Mouse (Mus musculus) lung, embryonic 15.5 days (tissue): Measurements from ENCODE around the gene Gnaz. TPM values are rescaled to one million over a fixed set of nuclear protein-coding genes. Genes with fewer than 3 reads are reported as not detected.
A peak's percentile ranks its signal among the peaks of the same experiment; 100 is the strongest.

Experiments
- ATAC-seq: fragments of 200-750 bp; cut with Nextera tagmentation; 2 replicates; pipeline ENCODE4 v1.8.0; 2017; ENCODE audit warnings: moderate number of reproducible peaks, borderline replicate concordance; ENCODE audit not compliant: low FRiP score, low TSS enrichment; ENCODE audit errors: extremely low read depth
- H3K27ac ChIP-seq: fragments of 300-500 bp; sonication (generic); 2 replicates; pipeline ENCODE4 v1.5.1; 2015; ENCODE audit warnings: moderate library complexity, mild to moderate bottlenecking, inconsistent platforms
- H3K27me3 ChIP-seq: fragments of 300-500 bp; sonication (generic); 2 replicates; pipeline ENCODE4 v1.6.1; 2015; ENCODE audit warnings: inconsistent platforms
- H3K36me3 ChIP-seq: fragments of 300-500 bp; sonication (generic); 2 replicates; pipeline ENCODE4 v1.6.1; 2015; ENCODE audit warnings: inconsistent platforms
- H3K4me1 ChIP-seq: fragments of 300-500 bp; sonication (generic); 2 replicates; pipeline ENCODE4 v1.6.1; 2015; ENCODE audit warnings: inconsistent platforms
- H3K4me2 ChIP-seq: fragments of 300-500 bp; sonication (generic); 2 replicates; pipeline ENCODE4 v1.6.1; 2015; ENCODE audit warnings: inconsistent platforms, mild to moderate bottlenecking, moderate library complexity
- H3K4me3 ChIP-seq: fragments of 300-500 bp; sonication (generic); 2 replicates; pipeline ENCODE4 v1.5.1; 2015; ENCODE audit warnings: mild to moderate bottlenecking, inconsistent platforms
- H3K9ac ChIP-seq: fragments of 300-500 bp; sonication (generic); 2 replicates; pipeline ENCODE4 v1.6.1; 2015; ENCODE audit warnings: inconsistent platforms
- H3K9me3 ChIP-seq: fragments of 300-500 bp; sonication (generic); 2 replicates; pipeline ENCODE4 v1.6.1; 2016; ENCODE audit warnings: inconsistent platforms
- WGBS: fragments of 180-500 bp; shearing (Covaris S2); methylation state at CpG from one replicate; pipeline ENCODE4 v1.1.7; 2015; 5-methylcytosine and 5-hydroxymethylcytosine counted together
- polyA plus RNA-seq: library from polyadenylated mRNA; unstranded; fragments of >200 nt; fragmentation: Nextera tagmentation; extraction: Ambion mirVana; gene quantifications from 2 replicates; pipeline ENCODE4 v1.2.1, GENCODE M21; 2015

Gnaz gene
- polyA plus RNA-seq, 1 experiment from 2014 or later = 3.0 TPM

DNA sequence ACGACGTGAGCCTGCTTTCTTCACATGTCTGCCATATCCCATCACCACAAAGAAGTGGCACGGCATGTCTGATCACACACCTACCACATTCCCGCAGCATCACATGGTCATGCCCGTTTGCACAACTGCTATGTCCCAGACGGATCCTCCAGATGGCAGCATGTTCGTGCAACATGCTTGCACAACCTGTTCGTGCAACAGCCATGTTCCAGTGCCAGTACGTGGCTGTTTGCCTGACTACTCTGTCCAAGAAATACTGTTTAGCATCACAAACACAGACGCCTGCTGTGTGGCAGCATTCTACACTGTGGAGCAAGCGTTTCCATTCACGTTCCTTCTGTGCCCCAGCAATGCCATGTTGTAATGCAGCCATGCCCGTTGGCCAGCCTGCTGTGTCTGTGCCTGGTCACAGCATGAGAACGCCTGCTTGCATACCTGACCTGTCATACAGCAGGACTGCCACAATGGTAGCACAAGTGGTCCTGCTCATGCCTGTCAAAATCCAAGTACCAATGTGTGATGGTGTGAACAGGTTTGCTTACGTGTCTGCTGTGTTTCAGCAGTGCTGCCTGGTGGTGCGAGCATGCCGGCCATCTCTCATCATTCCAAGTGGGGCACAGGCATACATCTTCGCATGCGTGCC, 33.3 kb upstream of the Gnaz start:
- H3K4me1 ChIP-seq = no peaks in the 10 kb centered on the region
- H3K9me3 ChIP-seq = no peaks in the 10 kb centered on the region
- no peak overlapping the region for H3K4me3 ChIP-seq
- ATAC-seq = no peak
- H3K27me3 ChIP-seq = no peaks in the 10 kb centered on the region
- no peak overlapping the region for H3K27ac ChIP-seq
- no peak overlapping the region for H3K9ac ChIP-seq
- no peak overlapping the region for H3K4me2 ChIP-seq
- 79% methylated on average over 19 of the region's 19 CpGs for WGBS
- H3K36me3 ChIP-seq = no peaks in the 10 kb centered on the region

DNA sequence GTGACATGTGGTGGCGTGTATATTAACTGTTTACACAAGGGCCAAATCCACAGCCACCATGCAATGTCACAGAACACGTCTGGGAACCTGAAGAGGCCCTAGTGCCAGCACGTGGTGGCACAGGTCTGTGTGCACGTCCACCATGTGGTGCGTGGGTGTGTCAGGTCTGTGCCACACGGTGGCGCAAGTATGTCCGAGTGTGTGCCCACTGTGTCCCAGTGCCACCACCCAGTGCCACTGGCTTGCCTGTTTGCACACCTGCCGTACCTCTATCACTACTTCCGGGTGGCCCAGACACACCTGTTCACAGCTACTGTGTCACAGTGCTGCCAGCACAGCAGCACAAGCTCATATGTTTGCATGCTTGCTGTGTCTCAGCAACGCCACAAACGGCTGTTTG, 32.5 kb upstream of the Gnaz start:
- Histone ChIP-seq H3K4me3 (no peak overlapping the region), H3K36me3 (no peaks in the 10 kb centered on the region), H3K4me2 (no peak overlapping the region), H3K4me1 (no peaks in the 10 kb centered on the region), H3K27ac (no peak overlapping the region), H3K9ac (no peak overlapping the region), H3K27me3 (no peaks in the 10 kb centered on the region), H3K9me3 (no peaks in the 10 kb centered on the region)
- no peak for ATAC-seq
- 73% methylated on average over 12 of the region's 12 CpGs for WGBS

- Histone ChIP-seq H3K9ac (no peak overlapping the region), H3K4me3 (no peak overlapping the region), H3K4me2 (no peak overlapping the region), H3K4me1 (no peaks in the 10 kb centered on the region), H3K36me3 (no peaks in the 10 kb centered on the region), H3K9me3 (no peaks in the 10 kb centered on the region), H3K27me3 (no peaks in the 10 kb centered on the region), H3K27ac (no peak overlapping the region)
- ATAC-seq = no peak
- WGBS = 20% methylated on average over 6 of the region's 6 CpGs
Observed at GRCm38 (mm10) chr10:74935016-74935415, 32.0 kb upstream of the Gnaz start.

DNA sequence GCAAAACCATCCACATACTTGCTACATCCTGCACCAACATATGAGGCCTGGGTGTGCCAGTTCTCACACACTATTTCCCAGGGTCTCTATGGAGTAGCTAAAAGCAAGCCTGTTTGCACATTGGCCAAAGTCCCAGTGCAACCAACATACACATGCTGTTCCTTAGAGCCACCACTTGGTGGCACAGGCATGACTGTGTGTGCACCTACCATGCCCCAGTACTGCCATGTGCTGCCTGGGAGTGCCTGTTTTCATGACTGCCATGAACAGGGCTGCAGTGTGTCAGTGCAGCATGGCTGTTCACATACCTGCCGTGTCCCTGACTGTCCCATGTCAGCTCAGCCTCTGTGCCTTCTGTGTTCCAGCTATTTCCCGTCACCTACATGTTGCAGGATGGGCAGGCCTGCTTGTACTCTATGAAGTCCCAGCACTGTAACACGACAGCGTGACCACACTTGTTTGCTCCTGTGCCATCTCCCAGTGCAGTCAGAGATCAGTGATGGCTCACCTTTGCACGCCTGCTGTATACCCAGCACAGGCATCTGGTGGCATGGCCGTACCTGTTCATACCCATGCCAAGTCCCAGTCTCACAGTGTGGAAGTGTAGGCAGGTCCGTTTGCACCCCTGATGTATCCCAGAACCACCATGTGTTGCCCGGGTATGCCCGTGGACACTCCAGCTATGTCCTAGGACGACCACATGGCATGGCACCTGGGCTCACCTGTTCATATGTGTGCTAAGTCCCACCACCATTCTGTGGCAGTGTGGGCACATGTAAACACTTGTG, 29.8 kb upstream of the Gnaz start:
- Histone ChIP-seq H3K4me2 (no peak overlapping the region), H3K4me3 (no peak overlapping the region), H3K9me3 (no peaks in the 10 kb centered on the region), H3K9ac (no peak overlapping the region), H3K27me3 (no peaks in the 10 kb centered on the region), H3K36me3 (no peaks in the 10 kb centered on the region), H3K27ac (no peak overlapping the region), H3K4me1 (no peaks in the 10 kb centered on the region)
- ATAC-seq = peak; percentile 43; the same call in 1 of the 2 replicates
- WGBS = 74% methylated on average over 10 of the region's 10 CpGs

DNA sequence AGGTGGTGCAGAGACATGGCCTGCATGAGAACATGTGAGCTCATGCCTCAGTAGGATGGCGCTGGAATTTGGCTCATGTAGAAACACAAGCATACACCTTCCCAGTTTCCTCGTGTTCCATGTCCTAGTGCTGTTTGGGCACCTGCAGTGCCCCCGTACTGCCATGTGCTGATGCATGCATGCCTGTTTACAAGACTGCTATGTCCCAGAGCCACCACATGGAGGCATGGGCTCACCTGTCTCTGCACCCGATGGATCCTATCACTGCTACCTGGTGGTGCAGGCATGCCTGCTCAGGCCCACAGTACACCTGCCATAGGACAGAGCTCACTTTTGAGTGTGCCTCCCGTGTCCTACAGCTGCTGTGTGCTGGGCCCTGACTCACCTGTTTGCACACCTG, 28.6 kb upstream of the Gnaz start:
- Histone ChIP-seq H3K36me3 (no peaks in the 10 kb centered on the region), H3K9ac (no peak overlapping the region), H3K9me3 (no peaks in the 10 kb centered on the region), H3K4me3 (no peak overlapping the region), H3K4me2 (no peak overlapping the region), H3K27me3 (no peaks in the 10 kb centered on the region), H3K4me1 (no peaks in the 10 kb centered on the region), H3K27ac (no peak overlapping the region)
- 57% methylated on average over 5 of the region's 5 CpGs for WGBS
- ATAC-seq = no peak

GRCm38 (mm10) chr10:74939300-74939699, 27.7 kb upstream of the Gnaz start:
- WGBS = 54% methylated on average over 3 of the region's 3 CpGs

GRCm38 (mm10) chr10:74940795-74941194, 26.2 kb upstream of the Gnaz start:
- no peaks in the 10 kb centered on the region for H3K4me1 ChIP-seq
- ATAC-seq = no peak
- WGBS = 100% methylated on average over 1 of the region's 1 CpGs

More at GRCm38 (mm10) chr10:74939300-74939699, 27.7 kb upstream of the Gnaz start:
- ATAC-seq = no peak
- Histone ChIP-seq H3K9me3 (no peaks in the 10 kb centered on the region), H3K4me1 (no peaks in the 10 kb centered on the region), H3K4me2 (no peak overlapping the region), H3K27me3 (no peaks in the 10 kb centered on the region), H3K27ac (no peak overlapping the region), H3K9ac (no peak overlapping the region), H3K4me3 (no peak overlapping the region), H3K36me3 (no peaks in the 10 kb centered on the region)

GRCm38 (mm10) chr10:74952830-74953443, 14.0 kb upstream of the Gnaz start:
- H3K9ac ChIP-seq = no peak overlapping the region
- H3K9me3 ChIP-seq = no peaks in the 10 kb centered on the region
- no peaks in the 10 kb centered on the region for H3K36me3 ChIP-seq
- no peaks in the 10 kb centered on the region for H3K4me1 ChIP-seq
- no peak overlapping the region for H3K4me3 ChIP-seq
- H3K27ac ChIP-seq = no peak overlapping the region
- no peak overlapping the region for H3K4me2 ChIP-seq
- ATAC-seq = no peak
- no peaks in the 10 kb centered on the region for H3K27me3 ChIP-seq
- 53% methylated on average over 9 of the region's 9 CpGs for WGBS

More at GRCm38 (mm10) chr10:74940795-74941194, 26.2 kb upstream of the Gnaz start:
- no peak overlapping the region for H3K27ac ChIP-seq
- no peak overlapping the region for H3K4me2 ChIP-seq
- no peak overlapping the region for H3K4me3 ChIP-seq
- H3K36me3 ChIP-seq = no peaks in the 10 kb centered on the region
- no peak overlapping the region for H3K9ac ChIP-seq
- no peaks in the 10 kb centered on the region for H3K27me3 ChIP-seq
- no peaks in the 10 kb centered on the region for H3K9me3 ChIP-seq

DNA sequence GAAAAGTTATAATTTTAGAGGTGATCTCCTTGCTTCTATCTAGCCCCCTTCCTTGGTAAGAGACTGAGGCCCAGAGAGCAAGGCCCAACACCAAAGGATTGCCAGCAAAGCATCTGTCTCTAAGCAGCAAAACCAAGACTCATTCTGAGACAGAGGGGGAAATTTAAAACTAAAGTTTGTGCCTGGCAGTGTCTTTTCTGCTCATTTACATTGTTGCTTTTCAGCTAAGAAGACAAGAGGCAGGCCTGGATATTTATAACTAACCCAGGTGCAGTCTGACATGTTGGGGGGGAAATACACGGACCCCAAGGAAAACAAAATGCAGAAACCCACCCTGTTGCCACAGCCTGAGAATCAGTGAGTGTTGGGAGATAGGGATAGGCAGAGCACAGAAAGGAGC, 2.6 kb upstream of the Gnaz start:
- Histone ChIP-seq H3K4me3 (no peak overlapping the region), H3K9ac (no peak overlapping the region), H3K27me3 (peaks cover 34% of the 10 kb centered on the region), H3K4me2 (no peak overlapping the region), H3K9me3 (no peaks in the 10 kb centered on the region), H3K27ac (no peak overlapping the region), H3K4me1 (peaks cover 12% of the 10 kb centered on the region), H3K36me3 (no peaks in the 10 kb centered on the region)
- WGBS = 55% methylated on average over 1 of the region's 1 CpGs
- ATAC-seq = no peak

DNA sequence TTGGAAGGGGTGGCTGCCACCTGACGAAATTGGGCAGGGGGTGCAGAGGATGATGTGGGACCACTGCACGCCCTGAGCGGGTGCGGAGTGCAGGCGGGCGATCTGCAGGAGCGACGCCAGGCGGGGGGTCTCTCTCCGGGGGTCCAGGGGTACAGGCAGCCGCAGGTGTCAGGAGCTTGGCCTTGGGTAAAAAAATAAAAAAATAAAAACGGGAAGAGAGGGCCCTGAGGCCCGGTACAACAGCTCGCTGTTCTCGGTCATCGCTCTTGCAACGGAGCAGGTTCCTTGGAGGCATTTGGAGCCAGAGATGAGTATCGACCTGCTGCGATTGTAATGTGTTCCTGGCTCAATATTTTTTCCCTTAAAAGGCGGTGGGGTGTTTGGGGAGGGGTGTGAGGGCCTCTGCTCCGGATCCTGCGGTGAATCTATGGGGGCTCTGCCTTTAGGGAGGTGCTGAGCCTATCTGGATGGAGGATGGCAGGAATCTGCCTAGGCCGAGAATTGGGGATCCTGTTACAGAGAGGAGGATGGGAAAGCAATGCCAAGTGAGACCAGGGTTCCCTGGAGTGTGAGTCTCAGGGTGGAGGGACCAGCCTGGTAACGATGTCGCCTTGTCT, 782 bp downstream of the Gnaz start:
- Histone ChIP-seq H3K27ac (no peak overlapping the region), H3K4me2 (peak overlapping the region; percentile 98), H3K27me3 (peaks cover 35% of the 10 kb centered on the region), H3K4me1 (peaks cover 12% of the 10 kb centered on the region), H3K9me3 (no peaks in the 10 kb centered on the region), H3K4me3 (peak overlapping the region; percentile 69), H3K36me3 (no peaks in the 10 kb centered on the region), H3K9ac (peak overlapping the region; percentile 39)
- WGBS = 5% methylated on average over 25 of the region's 25 CpGs
- peak; percentile 7; the same call in 1 of the 2 replicates for ATAC-seq

DNA sequence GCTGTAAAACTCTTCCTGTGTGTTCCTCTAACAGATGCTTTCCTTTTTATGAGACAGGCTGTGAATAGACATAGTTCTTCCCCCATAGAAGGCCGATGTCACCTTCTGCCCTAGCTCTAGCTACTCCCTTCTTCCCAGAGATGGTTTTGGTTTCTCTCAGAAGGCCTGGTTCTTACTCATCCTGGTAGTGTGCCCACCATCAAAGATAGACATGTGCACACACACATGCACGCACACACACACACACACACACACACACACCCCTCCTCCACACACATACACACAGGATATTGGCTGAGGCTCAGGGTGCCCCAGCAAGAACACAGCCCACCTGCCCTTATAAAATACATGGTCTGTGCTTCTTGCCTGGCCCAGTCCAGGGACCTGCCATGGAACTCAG, 2.3 kb downstream of the Gnaz start:
- Histone ChIP-seq H3K27me3 (peaks cover 33% of the 10 kb centered on the region), H3K4me2 (no peak overlapping the region), H3K4me3 (no peak overlapping the region), H3K9ac (no peak overlapping the region), H3K9me3 (no peaks in the 10 kb centered on the region), H3K36me3 (no peaks in the 10 kb centered on the region), H3K4me1 (peaks cover 12% of the 10 kb centered on the region), H3K27ac (no peak overlapping the region)
- ATAC-seq = no peak
- 85% methylated on average over 2 of the region's 2 CpGs for WGBS

DNA sequence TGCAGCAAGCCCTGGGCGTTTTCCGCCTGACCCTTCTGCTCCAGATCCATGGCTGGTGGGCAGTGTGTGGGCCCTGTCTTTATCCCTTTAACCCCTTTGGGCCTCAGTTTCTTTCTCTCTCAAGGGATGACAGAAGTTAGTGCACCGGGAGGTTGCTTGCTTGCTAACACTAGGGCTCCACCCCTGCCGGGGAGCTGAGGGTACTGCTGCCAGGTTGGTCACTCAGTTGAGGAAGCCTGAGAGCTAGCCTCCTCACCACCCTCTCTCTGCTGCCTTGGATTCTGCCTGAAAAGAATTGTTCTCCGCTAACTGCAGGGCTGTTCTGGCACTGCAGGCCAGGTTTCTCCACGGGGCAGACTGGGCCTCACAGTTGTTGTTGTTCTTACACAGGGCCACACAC, 6.0 kb downstream of the Gnaz start:
- no peak overlapping the region for H3K27ac ChIP-seq
- H3K4me1 ChIP-seq = peaks cover under 1% of the 10 kb centered on the region; the same call in 1 of the 2 replicates
- no peak overlapping the region for H3K4me2 ChIP-seq
- H3K27me3 ChIP-seq = peaks cover 12% of the 10 kb centered on the region
- no peak for ATAC-seq
- H3K9me3 ChIP-seq = no peaks in the 10 kb centered on the region
- no peaks in the 10 kb centered on the region for H3K36me3 ChIP-seq
- 66% methylated on average over 6 of the region's 6 CpGs for WGBS
- no peak overlapping the region for H3K4me3 ChIP-seq
- no peak overlapping the region for H3K9ac ChIP-seq
